Mouse (Mus musculus) limb, embryonic 14.5 days (tissue): ENCODE measurements around the gene Dazl. TPM values are rescaled to one million over a fixed set of nuclear protein-coding genes. Genes with fewer than 3 reads are reported as not detected.

Experiments used
- ATAC-seq: fragments of 200-750 bp; cut with Nextera tagmentation; 2 replicates; pipeline ENCODE4 v1.8.0; 2017; ENCODE audit warnings: low read depth, moderate number of reproducible peaks, moderate TSS enrichment; ENCODE audit not compliant: low FRiP score
- DNase-seq: peaks from one replicate; pipeline ENCODE4 v3.0.0-alpha.2; 2015; ENCODE audit warnings: low spot score
- H3K27ac ChIP-seq: fragments of 300-500 bp; sonication (generic); replicated peaks from 2 replicates; pipeline ENCODE4 v1.5.1; 2014; ENCODE audit warnings: low read depth, mild to moderate bottlenecking, low read length, moderate library complexity, mixed read lengths
- H3K27me3 ChIP-seq: fragments of 300-500 bp; sonication (generic); 2 replicates; pipeline ENCODE4 v1.6.1; 2014; ENCODE audit warnings: low read length, mixed read lengths; ENCODE audit not compliant: control insufficient read depth, insufficient read depth
- H3K36me3 ChIP-seq: fragments of 300-500 bp; sonication (generic); 2 replicates; pipeline ENCODE4 v1.6.1; 2014; ENCODE audit warnings: mild to moderate bottlenecking, low read length, moderate library complexity, mixed read lengths; ENCODE audit not compliant: control insufficient read depth, insufficient read depth
- H3K4me1 ChIP-seq: fragments of 300-500 bp; sonication (generic); 2 replicates; pipeline ENCODE4 v1.6.1; 2014; ENCODE audit warnings: antibody characterized with exemption, low read length, mixed read lengths; ENCODE audit not compliant: control insufficient read depth, insufficient read depth
- H3K4me2 ChIP-seq: fragments of 300-500 bp; sonication (generic); replicated peaks from 2 replicates; pipeline ENCODE4 v1.6.1; 2014; ENCODE audit warnings: low read depth, mild to moderate bottlenecking, low read length, moderate library complexity; ENCODE audit not compliant: severe bottlenecking
- H3K4me3 ChIP-seq: fragments of 300-500 bp; sonication (generic); replicated peaks from 2 replicates; pipeline ENCODE4 v1.5.1; 2014; ENCODE audit warnings: low read length
- H3K9ac ChIP-seq: fragments of 300-500 bp; sonication (generic); 2 replicates; pipeline ENCODE4 v1.6.1; 2014; ENCODE audit warnings: mild to moderate bottlenecking, low read depth, low read length, moderate library complexity; ENCODE audit not compliant: severe bottlenecking
- H3K9me3 ChIP-seq: fragments of 300-500 bp; sonication (generic); 2 replicates; pipeline ENCODE4 v1.6.1; 2016; ENCODE audit warnings: low read length; ENCODE audit not compliant: control insufficient read depth
- POLR2A ChIP-seq: fragments of 200-500 bp; IDR thresholded peaks from 2 replicates; pipeline ENCODE4 v1.8.0; 2012; ENCODE audit warnings: inconsistent platforms, mild to moderate bottlenecking, moderate library complexity, borderline replicate concordance; ENCODE audit not compliant: insufficient read depth, insufficient read length; ENCODE audit errors: extremely low read depth
- WGBS: fragments of 180-500 bp; shearing (Covaris S2); extraction: QIAGEN DNeasy Blood & Tissue Kit; methylation state at CpG from one replicate; pipeline ENCODE4 v1.1.7; 2014; 5-methylcytosine and 5-hydroxymethylcytosine counted together
- polyA plus RNA-seq, 2 experiments: library from polyadenylated mRNA; depleted of rRNA in 1 of 2; stranded (reverse) in 1 of 2; unstranded in 1 of 2; fragments of >200 nt; fragmentation: Nextera tagmentation in 1 of 2; extraction: Ambion mirVana in 1 of 2; gene quantifications; 2 replicates each; pipeline versions ENCODE4 v1.2.1 to v1.2.3; 2012 to 2014

The Dazl gene
- polyA plus RNA-seq, 2 experiments, result 0.09 to 0.32 TPM

- no peak overlapping the region for H3K27ac ChIP-seq
- H3K9me3 ChIP-seq, result no peaks in the 10 kb centered on the region
- H3K4me2 ChIP-seq, result no peak overlapping the region
- no peaks in the 10 kb centered on the region for H3K4me1 ChIP-seq
- no peaks in the 10 kb centered on the region for H3K27me3 ChIP-seq
- no peaks in the 10 kb centered on the region for H3K36me3 ChIP-seq
- no peak overlapping the region for H3K4me3 ChIP-seq
- WGBS, result 26% methylated on average over 3 of the region's 3 CpGs
- ATAC-seq (peak; percentile 60; the same call in 1 of the 2 replicates), DNase-seq (peak; percentile 51)
- no peak overlapping the region for H3K9ac ChIP-seq
- no peak for TF ChIP-seq POLR2A
Observed at GRCm38 (mm10) chr17:50302867-50303266, 9.4 kb upstream of the Dazl start.

DNA sequence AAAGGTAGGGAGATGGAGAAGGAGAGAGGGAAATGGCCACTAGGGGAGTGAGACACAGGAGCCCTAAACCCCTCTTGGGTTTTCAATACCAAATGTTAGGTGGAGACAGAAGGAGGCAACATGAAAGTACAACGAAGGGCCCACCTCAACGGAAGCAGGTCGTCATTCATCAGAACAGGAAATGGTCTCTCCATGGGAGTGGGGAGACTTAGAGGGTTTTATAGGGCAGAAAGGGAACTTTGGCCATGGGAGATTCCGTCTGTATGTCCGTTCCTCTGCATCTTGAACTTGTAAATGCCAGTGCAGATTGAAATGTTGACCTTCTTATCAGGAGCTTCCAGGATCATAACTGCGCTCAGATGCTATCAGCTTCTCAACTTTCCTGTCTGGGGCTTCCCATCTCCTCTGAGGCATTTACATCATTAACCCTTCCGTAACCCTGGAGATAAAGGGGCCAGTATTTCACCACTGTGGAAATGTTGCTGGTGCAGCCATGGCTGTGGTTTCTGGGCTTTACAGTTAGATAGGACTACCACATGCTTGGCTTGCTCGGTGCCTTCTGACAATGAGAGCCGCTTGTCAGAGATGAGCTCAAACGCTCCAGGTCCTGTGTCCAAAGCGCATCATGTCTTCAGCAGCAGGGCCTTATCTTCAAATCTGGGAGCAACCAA lies 6.9 kb upstream of the Dazl start:
- no peaks in the 10 kb centered on the region for H3K27me3 ChIP-seq
- 67% methylated on average over 11 of the region's 11 CpGs for WGBS
- no peak overlapping the region for H3K9ac ChIP-seq
- H3K4me1 ChIP-seq, result no peaks in the 10 kb centered on the region
- ATAC-seq, result no peak
- H3K9me3 ChIP-seq, result no peaks in the 10 kb centered on the region
- no peaks in the 10 kb centered on the region for H3K36me3 ChIP-seq
- no peak for TF ChIP-seq POLR2A
- no peak overlapping the region for H3K4me3 ChIP-seq
- DNase-seq, result no peak
- no peak overlapping the region for H3K4me2 ChIP-seq
- H3K27ac ChIP-seq, result no peak overlapping the region

- Histone ChIP-seq H3K4me3 (no peak overlapping the region), H3K9me3 (peaks cover 4% of the 10 kb centered on the region), H3K27me3 (no peaks in the 10 kb centered on the region), H3K4me1 (no peaks in the 10 kb centered on the region), H3K4me2 (no peak overlapping the region), H3K9ac (no peak overlapping the region), H3K36me3 (no peaks in the 10 kb centered on the region), H3K27ac (no peak overlapping the region)
- TF ChIP-seq POLR2A, result no peak
- ATAC-seq (no peak), DNase-seq (no peak)
- WGBS, result 62% methylated on average over 7 of the region's 7 CpGs
Observed at GRCm38 (mm10) chr17:50298821-50299220, 5.4 kb upstream of the Dazl start.

GRCm38 (mm10) chr17:50294726-50295125 lies 1.3 kb upstream of the Dazl start:
- WGBS, result 85% methylated on average over 12 of the region's 12 CpGs

DNA sequence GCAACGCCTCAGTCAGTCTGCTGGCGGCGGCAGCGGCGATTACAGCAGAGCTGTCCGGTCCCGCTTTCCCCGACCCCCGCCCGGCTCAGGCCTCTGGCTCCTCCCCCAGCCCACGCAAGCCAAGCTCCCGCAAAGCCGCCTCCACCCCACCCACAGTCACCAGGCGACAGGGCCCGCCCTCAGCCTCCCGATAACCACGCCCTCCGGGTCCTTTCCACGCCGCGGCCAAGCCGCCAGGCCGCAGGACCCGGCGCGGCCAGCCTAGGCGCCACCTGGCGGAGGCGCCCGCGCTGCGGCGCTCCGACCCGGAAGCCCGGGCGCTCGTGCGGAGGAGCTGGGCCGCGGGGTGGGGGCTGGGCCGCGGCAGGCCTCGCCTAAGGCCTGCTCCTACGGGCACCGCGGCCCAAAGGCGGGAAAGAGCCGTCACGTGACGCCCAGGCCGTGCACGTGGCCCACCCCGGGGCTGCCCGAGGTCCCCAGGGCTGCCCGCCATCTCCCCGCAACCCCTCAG lies 720 bp downstream of the Dazl start:
- H3K9ac ChIP-seq, result peak overlapping the region; percentile 59
- 7% methylated on average over 42 of the region's 57 CpGs for WGBS
- H3K9me3 ChIP-seq, result peaks cover 14% of the 10 kb centered on the region
- H3K27me3 ChIP-seq, result no peaks in the 10 kb centered on the region
- DNase-seq (peak; percentile 81), ATAC-seq (peak; percentile 94)
- H3K4me2 ChIP-seq, result peak overlapping the region; percentile 49
- H3K4me1 ChIP-seq, result no peaks in the 10 kb centered on the region
- H3K4me3 ChIP-seq, result peak overlapping the region; percentile 39
- TF ChIP-seq POLR2A, result no peak
- H3K36me3 ChIP-seq, result no peaks in the 10 kb centered on the region
- H3K27ac ChIP-seq, result peak overlapping the region; percentile 44; the same call in 1 of the 2 replicates

More at GRCm38 (mm10) chr17:50294726-50295125, 1.3 kb upstream of the Dazl start:
- Histone ChIP-seq H3K4me2 (no peak overlapping the region), H3K9me3 (peaks cover 14% of the 10 kb centered on the region), H3K4me1 (no peaks in the 10 kb centered on the region), H3K27ac (no peak overlapping the region), H3K9ac (no peak overlapping the region), H3K27me3 (no peaks in the 10 kb centered on the region), H3K36me3 (no peaks in the 10 kb centered on the region), H3K4me3 (no peak overlapping the region)
- no peak for DNase-seq
- TF ChIP-seq POLR2A, result no peak
- no peak for ATAC-seq
